Mouse (Mus musculus): ENCODE results near the gene Obsl1.

The Obsl1 gene

DNA sequence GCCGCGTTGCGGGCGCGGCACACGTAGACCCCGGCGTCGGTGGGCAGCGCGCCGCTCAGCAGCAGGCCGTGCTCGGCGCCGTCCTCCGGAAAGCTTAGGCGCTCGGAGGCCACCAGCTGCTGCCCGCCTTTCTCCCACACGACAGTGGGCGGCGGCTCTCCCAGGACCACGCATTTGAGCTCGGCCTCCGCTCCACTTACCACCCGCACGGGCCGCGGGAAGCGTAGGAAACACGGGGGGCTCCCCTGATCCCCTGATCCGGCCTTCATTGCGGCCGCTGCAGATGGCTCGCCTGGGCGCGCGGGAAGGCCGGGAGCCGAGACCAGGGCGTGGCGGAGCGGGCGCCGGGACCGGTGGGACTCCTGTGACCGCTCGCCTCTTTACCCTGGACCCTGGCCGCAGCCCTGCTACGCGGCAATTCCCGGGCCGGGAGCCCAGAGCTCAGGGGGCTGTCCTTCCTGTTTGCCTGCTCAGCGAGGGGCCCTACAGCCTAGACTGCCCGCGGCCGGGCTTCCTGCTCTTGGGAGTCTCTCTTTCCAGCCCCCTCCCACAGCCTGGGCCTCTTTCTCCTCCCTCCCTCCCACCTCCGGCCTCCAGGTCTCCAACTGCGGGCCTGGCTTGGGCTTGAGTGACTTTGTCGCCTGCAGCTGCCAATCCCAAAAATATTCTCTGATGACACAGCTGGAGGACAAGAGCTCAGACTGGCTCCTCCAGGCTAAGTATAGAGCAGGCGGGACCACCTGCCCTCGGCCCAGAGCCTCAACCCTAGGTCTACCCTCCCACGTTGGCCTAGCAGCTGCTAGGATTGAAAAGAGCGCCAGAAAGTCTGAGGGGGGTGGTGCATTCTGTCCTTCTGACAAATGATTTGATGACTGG, at the start of gene Obsl1:
Gene Obsl1 (minus strand): TSS at position 497 of the 876 bp plus-strand sequence.
- DNase-seq (ENCODE audit: low read depth, low spot score), result no peak

DNA sequence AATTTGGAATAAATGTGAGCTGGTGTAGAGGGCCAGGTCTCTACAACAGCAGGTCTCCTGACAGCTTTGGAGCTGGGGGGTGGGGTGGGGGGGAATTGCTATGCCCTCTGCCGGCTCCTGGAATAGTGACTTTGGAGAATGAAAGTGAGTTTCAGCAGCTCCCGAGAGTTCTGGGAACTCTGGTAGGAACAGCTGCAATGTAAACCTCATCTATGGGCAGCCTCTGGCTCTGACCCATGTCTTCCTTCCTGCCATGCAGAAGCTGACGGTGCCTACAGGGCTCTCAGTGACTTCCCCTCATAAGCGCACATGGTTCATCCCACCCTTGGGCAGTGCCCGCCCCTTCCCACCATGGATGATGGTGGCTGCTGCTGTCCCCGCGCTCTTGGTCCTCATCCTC, 49.4 kb upstream of the Obsl1 start:
- no peak for DNase-seq (ENCODE audit: low read depth, low spot score)

DNA sequence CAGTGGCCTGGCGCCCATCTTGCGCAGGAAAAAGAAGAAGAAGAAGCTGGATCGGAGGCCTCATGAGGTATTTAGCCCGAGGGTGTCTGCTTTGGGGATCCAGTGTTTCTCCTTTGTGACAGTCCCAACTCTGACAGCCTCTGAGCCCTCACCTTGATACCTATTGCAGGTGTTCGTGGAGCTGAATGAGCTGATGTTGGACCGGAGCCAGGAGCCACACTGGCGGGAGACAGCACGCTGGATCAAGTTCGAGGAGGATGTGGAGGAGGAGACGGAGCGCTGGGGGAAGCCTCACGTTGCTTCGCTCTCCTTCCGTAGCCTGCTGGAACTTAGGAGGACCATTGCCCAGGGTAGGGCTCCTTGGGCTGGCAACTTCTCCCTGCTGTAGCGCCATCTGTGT, 44.3 kb upstream of the Obsl1 start:
- no peak for DNase-seq (ENCODE audit: low read depth, low spot score)

DNA sequence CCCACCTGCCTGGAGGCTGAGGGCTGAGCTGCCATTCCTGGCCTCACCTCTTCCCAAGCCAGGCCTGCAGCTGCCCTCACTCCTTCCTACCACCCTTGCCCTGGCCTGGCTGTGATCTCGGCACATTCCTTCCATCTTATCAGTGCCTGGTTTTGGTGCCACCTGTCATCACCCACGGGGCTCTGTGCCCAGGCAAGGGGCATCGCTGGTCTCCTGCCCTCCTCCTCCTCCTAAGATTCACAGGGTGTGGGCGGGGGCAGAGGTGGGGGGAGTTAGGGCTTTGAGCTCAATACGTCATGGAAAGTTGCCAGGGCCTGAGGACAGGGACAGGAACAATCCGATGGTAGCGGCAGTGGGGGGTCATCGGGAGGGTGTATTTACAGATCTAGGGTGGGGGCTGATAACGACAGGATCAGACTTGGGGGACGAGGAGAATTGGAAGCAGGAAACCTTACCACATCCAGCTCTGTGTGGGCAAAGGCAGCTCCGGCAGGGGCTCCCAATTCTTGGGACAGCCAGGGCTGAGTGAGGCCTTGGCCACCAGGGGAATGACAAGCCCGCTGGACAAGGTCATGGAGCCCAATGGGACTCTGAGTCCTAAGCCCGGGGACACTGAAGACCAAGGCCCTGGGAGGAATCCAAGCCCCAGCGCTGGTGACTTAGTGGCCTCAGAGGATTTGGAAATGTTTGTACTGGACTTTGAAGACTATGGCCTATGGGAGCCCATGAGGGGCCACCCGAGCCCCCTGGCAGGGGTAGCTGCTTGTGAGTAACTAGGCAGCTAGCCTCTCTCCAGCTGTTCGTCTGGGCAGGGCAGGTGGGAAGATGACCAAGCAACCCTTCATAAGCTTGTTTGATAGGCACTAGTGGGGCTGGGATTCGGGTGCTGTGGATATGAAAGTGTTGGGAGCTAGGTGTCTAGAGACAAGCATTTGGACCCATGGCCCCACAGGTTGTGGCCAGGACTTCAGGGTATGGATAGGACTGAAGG, 43.3 kb upstream of the Obsl1 start:
- no peak for DNase-seq (ENCODE audit: low read depth, low spot score)

DNA sequence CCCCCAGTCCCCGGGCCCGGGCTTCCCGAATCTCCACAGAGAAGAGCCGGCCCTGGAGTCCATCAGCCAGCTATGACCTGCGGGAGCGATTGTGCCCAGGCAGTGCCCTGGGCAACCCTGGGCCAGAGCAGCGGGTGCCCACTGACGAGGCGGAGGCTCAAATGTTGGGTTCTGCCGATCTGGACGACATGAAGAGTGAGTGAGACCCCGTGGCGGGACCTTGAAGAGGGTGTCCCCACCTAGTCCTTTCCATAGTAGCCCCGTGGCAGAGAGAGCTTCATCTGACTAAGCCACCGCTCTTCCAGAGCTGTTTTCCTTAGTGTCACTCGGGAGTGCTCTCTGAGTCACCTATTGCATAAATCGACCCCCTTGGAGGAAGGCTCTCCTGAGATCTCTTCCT, 42.6 kb upstream of the Obsl1 start:
- DNase-seq (ENCODE audit: low read depth, low spot score), result no peak

DNA sequence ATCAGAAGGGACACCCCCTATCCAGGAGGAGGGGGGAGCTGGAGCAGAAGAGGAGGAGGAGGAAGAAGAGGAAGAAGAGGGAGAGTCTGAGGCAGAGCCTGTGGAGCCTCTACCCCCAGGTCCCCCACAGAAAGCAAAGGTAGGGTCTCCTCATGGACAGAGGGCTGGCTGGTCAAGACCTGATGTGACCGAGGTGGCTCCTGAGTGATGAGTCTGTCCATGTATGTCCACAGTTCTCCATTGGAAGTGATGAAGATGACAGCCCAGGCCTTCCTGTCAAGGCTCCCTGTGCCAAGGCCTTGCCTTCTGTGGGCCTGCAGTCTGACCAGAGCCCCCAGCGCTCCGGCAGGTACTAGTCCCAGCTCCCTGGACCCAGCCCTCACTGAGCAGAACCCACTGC, 41.8 kb upstream of the Obsl1 start:
- DNase-seq (ENCODE audit: low read depth, low spot score), result no peak

DNA sequence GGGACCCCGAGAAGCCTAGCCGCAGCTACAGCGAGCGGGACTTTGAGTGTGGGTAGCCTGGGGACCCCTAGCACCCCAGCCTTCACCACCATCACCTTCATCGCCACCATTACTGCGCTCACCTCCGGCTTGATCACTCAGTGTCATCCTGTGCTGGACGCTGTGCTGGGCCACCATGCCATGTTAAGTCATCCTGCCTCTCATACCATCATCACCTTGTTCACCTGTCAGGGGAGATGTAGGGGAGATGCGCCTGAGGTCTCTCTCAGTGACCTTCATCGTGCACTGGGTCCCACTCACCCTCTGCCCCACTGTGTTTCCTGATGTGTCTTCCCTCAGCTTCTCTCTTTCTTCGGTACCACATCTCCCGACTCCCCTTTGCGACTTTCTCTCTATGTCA, 41.1 kb upstream of the Obsl1 start:
- DNase-seq (ENCODE audit: low read depth, low spot score), result no peak

DNA sequence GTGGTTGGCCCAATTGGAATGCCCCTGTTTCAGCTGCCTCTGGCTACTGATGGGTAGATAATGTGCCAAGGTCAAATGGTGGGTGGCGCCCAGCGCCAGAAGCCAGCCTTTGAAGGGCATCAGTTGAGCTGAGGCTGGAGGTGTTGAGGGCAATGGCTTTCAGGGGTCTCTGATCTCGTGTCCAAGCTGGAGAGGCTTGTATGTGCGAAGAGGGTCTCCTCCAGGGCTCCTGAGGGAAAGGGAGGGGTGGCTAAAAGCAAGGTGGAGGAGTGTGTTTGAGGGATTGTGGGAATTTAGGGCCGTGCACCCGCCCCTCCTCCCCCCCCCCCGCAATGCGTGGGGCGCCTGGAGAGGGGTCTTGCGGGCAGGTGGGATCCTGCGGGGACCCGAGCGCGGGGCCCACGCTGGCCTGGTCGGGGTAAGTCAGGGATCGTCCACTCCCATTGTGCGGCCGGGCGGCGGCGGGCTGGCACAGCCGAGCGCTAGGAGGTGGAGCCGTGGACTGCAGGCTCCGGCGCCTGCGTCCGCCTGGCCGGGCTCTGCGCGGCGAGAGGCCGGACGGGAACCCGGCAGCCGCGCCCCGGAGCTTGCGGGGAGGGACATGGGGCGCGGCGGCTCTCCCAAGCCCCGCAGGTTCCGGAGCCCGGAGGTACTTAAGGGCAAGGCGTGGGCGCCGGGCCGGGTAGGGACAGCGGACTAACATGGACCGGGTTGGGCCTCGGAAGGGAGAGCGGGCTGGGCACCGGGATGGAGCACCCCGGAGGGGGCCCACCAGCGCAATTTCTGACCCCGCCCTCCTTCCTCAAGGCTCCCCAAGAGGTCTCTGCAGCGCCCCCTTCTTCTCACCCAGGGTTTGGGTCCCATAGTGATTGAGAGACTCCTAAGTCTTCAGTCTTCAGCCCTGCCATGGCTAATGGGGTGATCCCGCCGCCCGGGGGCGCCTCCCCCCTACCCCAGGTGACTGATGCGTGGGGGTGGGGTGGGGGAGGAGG, 40.0 kb upstream of the Obsl1 start, which contains the start of gene Slc4a3:
Gene Slc4a3 (plus strand): TSS at position 302 of the 992 bp plus-strand sequence.
- DNase-seq (ENCODE audit: low read depth, low spot score), result no peak

DNA sequence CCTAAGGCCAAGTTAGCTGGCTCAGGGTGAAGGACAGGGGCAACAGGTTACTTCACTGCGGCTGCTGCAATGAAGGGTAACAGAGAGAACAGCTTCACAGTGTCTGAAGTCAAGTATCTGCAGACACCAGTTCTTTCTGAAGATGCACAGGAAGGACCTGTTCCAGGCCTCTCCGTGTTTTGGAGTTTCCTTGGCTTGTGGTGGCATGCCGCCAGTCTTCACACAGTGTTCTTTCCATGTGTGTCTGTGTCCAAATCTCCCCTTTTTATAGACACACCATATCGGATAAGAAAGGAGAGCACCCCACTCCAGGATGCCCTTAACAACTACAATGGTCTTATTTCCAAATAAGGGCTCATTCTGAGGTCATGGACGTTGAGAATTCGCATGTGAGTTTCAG, 38.1 kb upstream of the Obsl1 start:
- no peak for DNase-seq (ENCODE audit: low read depth, low spot score)

DNA sequence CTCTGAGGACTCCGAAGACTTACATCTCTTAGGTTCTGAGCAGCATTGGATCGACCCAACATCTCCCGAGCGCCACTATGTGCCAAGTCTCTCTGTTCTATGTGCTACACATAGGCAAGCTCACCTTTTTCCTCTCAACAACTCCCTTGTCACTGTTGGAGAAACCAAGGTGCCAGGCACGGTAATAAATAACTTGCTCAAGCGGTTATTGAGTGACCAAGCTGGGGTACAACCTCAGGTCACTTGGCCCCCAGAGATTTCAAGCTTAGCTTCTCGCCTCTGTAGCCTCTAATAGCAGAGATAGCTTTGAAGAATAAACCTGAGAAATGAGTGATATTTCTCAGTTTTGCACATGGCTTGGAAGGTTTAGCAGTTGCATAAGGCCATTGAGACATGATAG, 35.2 kb upstream of the Obsl1 start:
- no peak for DNase-seq (ENCODE audit: low read depth, low spot score)

DNA sequence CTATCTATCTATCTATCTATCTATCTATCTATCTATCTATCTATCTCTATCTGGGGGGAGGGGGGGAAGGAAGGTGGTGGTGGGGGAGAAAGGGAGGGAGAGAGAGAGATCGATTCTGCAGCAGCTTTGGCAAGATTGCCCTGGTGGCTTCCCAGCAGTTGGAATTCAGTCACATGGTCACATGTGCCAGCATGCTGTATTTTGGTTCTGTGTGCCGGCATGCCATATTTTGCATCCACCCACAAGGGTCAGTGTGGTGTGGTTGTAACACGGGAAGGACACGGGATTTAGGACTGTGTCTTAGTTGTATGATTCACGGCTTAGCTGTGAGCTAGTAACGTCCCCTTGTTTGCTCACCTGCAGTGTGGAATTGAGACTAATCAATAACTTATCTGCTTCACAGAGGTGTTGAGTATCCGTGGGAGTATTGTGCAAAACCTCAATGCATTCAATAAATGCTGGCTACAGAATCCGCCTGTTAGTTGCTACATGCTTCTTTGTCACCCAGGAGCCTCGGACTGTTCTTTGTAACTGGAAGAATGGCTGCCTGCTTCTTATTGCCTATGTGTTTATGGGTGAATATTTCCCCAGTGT, 32.4 kb upstream of the Obsl1 start:
- no peak for DNase-seq (ENCODE audit: low read depth, low spot score)

DNA sequence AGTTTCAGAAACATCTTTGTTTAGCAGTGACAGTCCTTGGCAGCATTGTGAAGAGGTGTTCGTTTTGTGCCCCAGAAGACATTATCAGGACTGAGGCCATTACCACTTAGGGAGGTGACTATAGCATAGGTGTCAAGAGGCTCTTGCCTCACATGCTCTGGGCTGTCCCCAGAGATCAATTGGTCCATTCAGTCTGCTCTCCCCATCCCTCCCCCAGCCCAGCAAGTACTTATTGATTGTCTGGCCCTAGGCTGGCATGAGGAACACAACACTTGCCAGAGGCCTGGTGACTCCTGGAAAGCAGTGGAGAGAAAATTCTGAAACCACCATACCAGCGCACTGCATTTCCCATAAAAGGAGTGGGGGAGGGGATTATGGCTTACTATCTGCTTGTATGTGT, 31.3 kb upstream of the Obsl1 start:
- no peak for DNase-seq (ENCODE audit: low read depth, low spot score)

DNA sequence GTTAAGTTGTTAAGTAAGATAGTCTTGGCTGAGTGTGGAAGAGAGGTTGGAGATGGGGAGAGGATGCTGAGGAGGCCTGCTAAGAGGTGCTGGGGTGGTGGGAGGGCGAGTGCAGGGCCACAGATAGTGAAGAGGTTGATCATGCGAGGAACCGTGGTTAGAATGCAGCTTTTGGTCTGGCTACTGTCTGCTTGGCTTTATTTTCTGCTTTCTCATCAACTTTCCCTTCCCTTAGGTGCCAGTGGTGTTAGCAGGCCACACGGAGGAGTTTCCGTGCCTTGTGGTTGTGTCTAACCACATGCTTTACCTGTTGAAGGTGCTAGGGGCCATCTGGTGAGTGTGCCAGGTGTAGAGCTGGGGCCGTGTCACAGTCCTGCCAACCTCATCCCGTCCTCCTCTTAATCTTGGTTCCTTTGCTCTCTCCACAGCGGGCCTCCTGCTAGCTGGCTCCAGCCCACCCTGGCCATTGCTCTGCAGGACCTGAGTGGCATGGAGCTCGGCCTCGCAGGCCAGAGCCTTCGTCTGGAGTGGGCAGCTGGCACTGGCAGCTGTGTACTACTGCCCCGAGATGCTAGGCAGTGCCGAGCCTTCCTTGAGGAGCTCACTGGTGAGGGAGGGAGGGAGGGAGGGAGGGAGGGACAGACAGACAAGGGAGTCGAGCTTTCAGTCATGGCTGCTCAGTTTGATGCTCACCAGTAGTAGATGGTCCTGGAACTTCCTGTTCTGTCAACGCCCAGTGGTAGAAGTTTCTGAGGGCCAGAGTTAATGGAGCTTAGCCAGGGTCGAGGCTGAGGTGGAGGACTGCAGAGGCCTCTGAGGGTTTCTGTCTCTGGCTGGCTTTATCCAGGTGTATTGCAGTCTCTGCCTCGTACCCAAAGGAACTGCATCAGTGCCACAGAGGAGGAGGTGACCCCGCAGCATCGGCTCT, 27.3 kb upstream of the Obsl1 start:
- no peak for DNase-seq (ENCODE audit: low read depth, low spot score)

DNA sequence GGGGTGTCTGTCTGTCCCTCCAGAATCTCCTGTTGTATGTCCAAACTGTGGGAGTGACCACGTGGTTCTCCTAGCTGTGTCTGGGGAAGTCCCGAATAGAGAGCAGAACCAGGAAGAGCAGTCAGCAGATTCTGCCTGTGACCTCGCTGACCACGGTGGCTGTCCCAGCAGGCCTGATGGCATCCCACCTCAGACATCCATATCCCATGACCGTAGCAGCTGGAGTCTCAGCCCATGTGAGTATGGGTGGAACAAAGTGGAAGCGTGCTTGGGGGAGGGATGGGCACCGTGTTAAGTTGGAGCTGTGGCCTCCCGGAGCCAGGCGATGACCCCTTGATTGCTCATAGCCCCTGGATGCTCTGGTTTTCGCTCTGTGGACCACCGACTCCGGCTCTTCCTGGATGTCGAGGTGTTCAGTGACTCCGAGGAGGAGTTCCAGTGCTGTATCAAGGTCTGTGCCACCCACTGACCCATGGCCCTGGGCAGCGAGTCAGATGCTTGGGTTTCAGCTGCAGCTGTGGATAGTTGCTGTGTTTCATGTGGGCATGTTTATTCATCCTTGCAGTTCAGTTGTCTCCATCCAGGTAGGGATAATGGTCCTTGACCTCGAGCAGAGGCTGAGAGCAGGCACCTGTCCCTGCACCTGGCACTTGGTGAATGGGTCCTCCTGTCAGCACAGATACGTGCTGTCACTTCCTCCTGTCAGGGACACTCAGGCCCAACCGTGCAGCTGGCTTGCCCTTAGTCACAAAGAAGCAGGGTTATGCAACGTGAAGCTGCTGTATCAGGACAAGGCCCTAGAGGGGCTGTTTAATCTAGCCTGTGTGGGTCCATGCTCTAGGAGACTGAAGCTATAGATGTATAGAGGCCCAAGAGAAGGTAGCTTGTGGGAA, 26.3 kb upstream of the Obsl1 start:
- DNase-seq (ENCODE audit: low read depth, low spot score), result no peak

DNA sequence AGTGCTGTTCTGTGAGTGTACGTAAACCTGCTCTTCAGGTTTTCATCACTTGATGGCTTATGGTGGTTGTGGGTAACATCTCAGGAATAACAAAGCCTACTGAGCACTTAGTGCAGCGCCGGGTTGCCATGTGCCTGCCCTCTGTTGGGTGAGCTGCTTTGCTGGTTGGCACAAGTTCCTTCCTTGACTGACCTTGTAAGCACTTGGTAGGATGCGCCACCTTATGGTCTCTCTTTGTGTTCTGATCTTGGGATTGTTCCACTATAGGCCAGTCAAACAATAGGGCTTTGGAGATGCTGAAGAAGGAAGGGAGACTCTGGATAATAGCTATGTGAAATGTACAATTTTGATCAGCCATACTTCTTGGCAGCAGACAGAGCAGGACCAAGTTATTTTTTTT, 24.3 kb upstream of the Obsl1 start:
- no peak for DNase-seq (ENCODE audit: low read depth, low spot score)

DNA sequence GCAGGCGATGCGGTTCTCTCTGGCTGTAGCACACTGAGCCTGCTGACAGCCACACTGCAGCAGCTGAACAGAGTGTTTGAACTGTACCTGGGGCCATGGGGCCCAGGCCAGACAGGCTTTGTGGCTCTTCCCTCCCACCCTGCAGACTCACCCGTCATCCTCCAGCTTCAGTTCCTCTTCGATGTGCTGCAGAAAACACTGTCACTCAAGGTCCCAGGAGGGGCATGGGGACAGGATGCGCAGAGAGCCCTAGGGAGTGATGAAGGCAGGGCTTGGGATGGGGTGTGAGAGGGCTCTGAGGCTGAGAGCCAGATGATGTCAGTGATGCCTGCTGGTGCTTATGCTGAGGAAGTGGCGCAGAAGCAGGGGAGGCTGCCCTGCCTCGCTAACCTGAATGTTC, 18.4 kb upstream of the Obsl1 start:
- no peak for DNase-seq (ENCODE audit: low read depth, low spot score)

DNA sequence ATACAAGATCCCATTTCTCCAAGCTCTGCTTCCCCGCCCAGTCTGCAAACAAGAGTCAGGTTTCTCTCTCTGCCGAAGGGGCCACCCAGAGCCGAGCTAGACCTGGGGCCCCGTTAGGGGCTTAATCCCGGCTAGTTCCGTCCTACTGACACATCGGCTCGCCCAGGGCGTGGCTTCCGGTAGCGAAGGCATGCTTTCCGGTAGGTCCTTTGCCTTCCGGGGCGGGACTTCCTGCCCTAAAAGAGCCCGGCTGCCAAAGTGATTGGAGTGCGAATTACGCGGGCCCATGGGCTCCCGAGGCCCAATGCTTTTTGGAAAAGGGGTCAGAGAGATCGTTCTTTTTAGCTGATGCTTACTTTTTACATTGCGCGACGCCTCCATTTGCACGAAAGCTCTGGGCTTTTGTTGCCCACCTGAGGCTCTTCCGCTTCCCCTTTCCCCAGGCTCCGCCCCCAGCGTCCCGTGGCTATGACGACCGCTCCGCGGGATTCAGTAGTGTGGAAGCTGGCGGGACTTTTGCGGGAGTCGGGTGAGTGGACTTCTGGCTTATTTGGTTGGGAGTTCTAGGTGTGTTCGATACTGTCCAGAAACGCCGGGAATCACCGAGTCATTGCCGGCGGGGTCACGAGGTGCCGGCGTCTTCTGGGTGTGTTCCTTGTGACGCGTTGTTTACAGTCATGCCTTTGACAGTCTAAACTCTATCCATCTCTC, 15.2 kb upstream of the Obsl1 start, which contains the start of gene Stk11ip:
Gene Stk11ip (plus strand): TSS at position 209 of the 711 bp plus-strand sequence.
- DNase-seq (ENCODE audit: low read depth, low spot score), result peak; percentile 76

DNA sequence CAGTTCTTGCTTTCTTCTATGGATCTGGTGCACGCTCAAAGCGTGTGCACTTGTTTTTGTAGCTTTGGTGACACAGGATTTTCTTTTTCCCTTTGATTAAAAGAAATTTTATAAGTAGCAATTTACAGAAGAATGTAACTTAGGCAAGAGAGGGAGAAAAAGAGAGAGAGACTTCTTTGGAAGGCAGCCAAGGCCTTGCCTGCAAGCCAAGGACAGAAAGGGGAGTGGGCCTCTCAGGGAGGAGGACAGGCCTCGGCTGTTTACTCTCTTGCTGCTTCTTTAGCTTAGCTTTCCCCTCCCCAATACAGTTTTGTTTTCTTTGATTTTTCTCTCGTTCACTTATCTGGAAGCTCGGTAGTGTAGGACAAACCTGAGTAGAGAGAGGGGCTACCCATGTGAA, 13.3 kb upstream of the Obsl1 start:
- DNase-seq (ENCODE audit: low read depth, low spot score), result no peak
